Mouse (Mus musculus): ENCODE data around the gene Jak3. TPM values are rescaled to one million over a fixed set of nuclear protein-coding genes. Genes with fewer than 3 reads are reported as not detected.

Jak3 gene
- total and polyA plus RNA-seq, 3 experiments: 13.3 to 47.1 (median 37.8) TPM

DNA sequence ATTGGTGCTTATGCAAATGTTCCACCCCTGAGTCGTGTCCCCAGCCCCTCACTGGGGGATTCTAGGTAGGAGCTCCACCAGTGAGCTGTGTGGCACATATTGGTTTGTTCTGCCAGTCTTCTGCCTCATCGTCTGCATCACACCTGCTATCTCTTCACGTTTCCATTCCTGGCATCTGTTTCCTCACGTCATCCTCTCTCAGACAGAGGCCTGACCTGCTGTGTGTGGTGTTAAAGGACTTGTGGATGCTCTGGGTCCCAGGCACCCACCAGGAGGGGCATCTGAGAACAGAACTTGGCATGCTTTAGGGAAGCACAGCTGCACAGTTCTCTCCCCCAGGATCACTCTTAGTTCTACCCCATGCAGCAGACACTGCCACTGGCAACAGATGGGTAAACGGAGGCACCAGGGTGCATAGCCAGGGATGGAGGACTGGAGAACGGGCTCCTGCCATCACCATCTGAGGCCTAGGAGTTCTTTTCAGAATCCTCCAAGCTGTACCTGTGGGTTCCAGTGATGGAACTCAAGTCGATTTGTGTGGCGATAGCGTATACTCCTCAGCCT lies 558 bp upstream of the Jak3 start:
- in situ Hi-C loops (cut with MboI; ENCODE audit: low pct_ligation_motif_present, low pct_unique_long_range_greater_than_20kb, low sequenced_read_pairs) (no loop called here), dilution Hi-C loops (cut with MboI; ENCODE audit: extremely low pct_ligation_motif_present, extremely low pct_unique_long_range_greater_than_20kb, low sequenced_read_pairs) (no loop called here)
- Histone ChIP-seq H3K9me3 (replicated peaks; ENCODE audit: low read length) (no peaks in the 10 kb centered on the region), H3K4me3 (replicated peaks in 1 of 3; ENCODE audit: low read depth in 2 of 3, low read length in 2 of 3, poor library complexity in 1 of 3) (peak overlapping the region; percentile 0 to 72 (median 37)), H3K79me2 (replicated peaks; ENCODE audit: control insufficient read depth, extremely low read depth, insufficient read depth, poor library complexity, severe bottlenecking) (peaks cover 15% of the 10 kb centered on the region), H3K4me2 (ENCODE audit: insufficient read depth, low read depth, poor library complexity, severe bottlenecking) (peak overlapping the region; percentile 94), H3K27ac (ENCODE audit: insufficient read depth, low read depth) (peak overlapping the region; percentile 93), H3K4me1 (ENCODE audit: control insufficient read depth in 1 of 2, insufficient read depth in 2 of 2) (peaks cover 30 to 60% of the 10 kb centered on the region in 2 experiments), H3K36me3 (replicated peaks in 1 of 2; ENCODE audit: control insufficient read depth in 1 of 2, insufficient read depth in 1 of 2, low read length in 1 of 2) (peaks cover 19 to 26% of the 10 kb centered on the region in 2 experiments), H3K27me3 (replicated peaks) (peaks cover 6% of the 10 kb centered on the region), H3K9ac (ENCODE audit: insufficient read depth, low read depth) (peak overlapping the region; percentile 90; the same call in 1 of the 2 replicates)
- TF ChIP-seq KAT2A (IDR thresholded peaks at IDR 0.05; ENCODE audit: insufficient replicate concordance, low read length) (no peak), TCF12 (IDR thresholded peaks at IDR 0.05; ENCODE audit: low read depth, low read length) (peak; percentile 7; the same call in 1 of the 2 replicates), EP300 (IDR thresholded peaks at IDR 0.05; ENCODE audit: low read length) (no peak; the same call in 1 of the 2 replicates), ETS1 (conservative IDR thresholded peaks at IDR 0.05; ENCODE audit: low read depth, low read length) (peak; percentile 19; the same call in 1 of the 2 replicates), MAZ (IDR thresholded peaks at IDR 0.05; ENCODE audit: low read depth, low read length) (no peak)
- peak; percentile 34 for DNase-seq (ENCODE audit: extremely low read depth)

DNA sequence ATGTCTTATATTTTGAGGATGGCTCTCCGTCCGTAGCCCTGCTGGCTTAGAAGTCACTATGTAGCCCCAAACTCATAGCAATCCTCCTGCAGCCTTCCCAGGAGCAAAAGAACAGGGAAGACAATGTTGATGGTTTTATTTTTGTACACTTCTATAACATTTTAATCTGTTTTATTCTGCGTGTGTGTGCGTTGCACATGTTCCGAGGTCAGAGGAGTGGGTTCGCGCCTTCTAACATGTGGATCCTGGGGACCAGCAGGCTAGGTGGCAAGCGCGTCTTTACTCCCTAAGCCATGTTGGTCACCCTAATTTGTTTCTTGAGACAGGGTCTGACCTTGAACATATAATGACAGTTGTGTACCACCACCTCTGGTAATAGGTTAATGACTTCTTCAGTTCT lies 707 bp downstream of the Jak3 start:
- TF ChIP-seq MAFK (IDR thresholded peaks at IDR 0.05; ENCODE audit: insufficient replicate concordance, low read length) (no peak), MYC (IDR thresholded peaks at IDR 0.05; ENCODE audit: low read depth, low read length) (peak; percentile 70; the same call in 1 of the 2 replicates), RAD21 (IDR thresholded peaks at IDR 0.05; ENCODE audit: low read depth, low read length) (no peak), TBP (conservative IDR thresholded peaks at IDR 0.05; ENCODE audit: low read depth, low read length) (0 out of 2 replicates have a peak, but pooled peaks have one; percentile 45), POLR2A (IDR thresholded peaks at IDR 0.05; ENCODE audit: low read depth, low read length) (no peak), E2F4 (IDR thresholded peaks at IDR 0.05; ENCODE audit: insufficient replicate concordance, low read depth, low read length) (peak; percentile 4; the same call in 1 of the 2 replicates), MXI1 (IDR thresholded peaks at IDR 0.05; ENCODE audit: low read depth, low read length) (peak; percentile 20), MEF2A (IDR thresholded peaks at IDR 0.05; ENCODE audit: borderline replicate concordance, low read depth, low read length) (no peak), ELF1 (IDR thresholded peaks at IDR 0.05; ENCODE audit: low read depth, low read length) (no peak), NELFE (IDR thresholded peaks at IDR 0.05; ENCODE audit: low read depth, low read length) (no peak), ZC3H11A (IDR thresholded peaks at IDR 0.05; ENCODE audit: low read depth, low read length) (no peak)
- in situ Hi-C loops (cut with MboI; ENCODE audit: low pct_ligation_motif_present, low pct_unique_long_range_greater_than_20kb, low sequenced_read_pairs): no loop called here
- H3K27ac ChIP-seq (ENCODE audit: insufficient read depth, low read depth): peak overlapping the region; percentile 93
- H3K27me3 ChIP-seq (replicated peaks): no peaks in the 10 kb centered on the region
- H3K4me3 ChIP-seq (replicated peaks in 1 of 3; ENCODE audit: low read depth in 2 of 3, low read length in 2 of 3, poor library complexity in 1 of 3): peak overlapping the region; percentile 72 to 81 (median 81)
- peak overlapping the region; percentile 94 for H3K4me2 ChIP-seq (ENCODE audit: insufficient read depth, low read depth, poor library complexity, severe bottlenecking)
- peak overlapping the region; percentile 90 for H3K9ac ChIP-seq (ENCODE audit: insufficient read depth, low read depth)
- H3K36me3 ChIP-seq (replicated peaks in 1 of 2; ENCODE audit: control insufficient read depth in 1 of 2, insufficient read depth in 1 of 2, low read length in 1 of 2): peaks cover 32 to 38% of the 10 kb centered on the region in 2 experiments
- H3K4me1 ChIP-seq (ENCODE audit: control insufficient read depth in 1 of 2, insufficient read depth in 2 of 2): peaks cover 25 to 50% of the 10 kb centered on the region in 2 experiments
- no peaks in the 10 kb centered on the region for H3K9me3 ChIP-seq (replicated peaks; ENCODE audit: low read length)
- DNase-seq (ENCODE audit: extremely low read depth): peak; percentile 17
- dilution Hi-C loops (cut with MboI; ENCODE audit: extremely low pct_ligation_motif_present, extremely low pct_unique_long_range_greater_than_20kb, low sequenced_read_pairs): no loop called here
- H3K79me2 ChIP-seq (replicated peaks; ENCODE audit: control insufficient read depth, extremely low read depth, insufficient read depth, poor library complexity, severe bottlenecking): peaks cover 15% of the 10 kb centered on the region
